Mouse (Mus musculus) forebrain, postnatal 0 days (tissue): ENCODE measurements around the gene Atoh7. TPM values are rescaled to one million over a fixed set of nuclear protein-coding genes. Genes with fewer than 3 reads are reported as not detected.
A peak's percentile ranks its signal among the peaks of the same experiment; 100 is the strongest.
"Not testable (repeated sequence)": the region's sequence is repeated elsewhere in the genome, so short reads cannot be mapped to it uniquely, and the experiment has no call there.

ENCODE experiments used
- ATAC-seq: fragments of 200-750 bp; cut with Nextera tagmentation; 2 replicates; pipeline ENCODE4 v1.8.0; 2017; ENCODE audit warnings: mild to moderate bottlenecking, moderate library complexity
- DNase-seq: peaks from one replicate; pipeline ENCODE4 v3.0.0-alpha.2; 2015
- H3K27ac ChIP-seq: fragments of 300-500 bp; sonication (generic); 2 replicates; pipeline ENCODE4 v1.5.1; 2014; ENCODE audit warnings: low read depth, mild to moderate bottlenecking, antibody characterized with exemption, low read length, moderate library complexity, mixed read lengths
- H3K27me3 ChIP-seq: fragments of 300-500 bp; sonication (generic); 2 replicates; pipeline ENCODE4 v1.6.1; 2014; ENCODE audit warnings: mild to moderate bottlenecking, low read length, mixed read lengths; ENCODE audit not compliant: insufficient read depth
- H3K36me3 ChIP-seq: fragments of 300-500 bp; sonication (generic); 2 replicates; pipeline ENCODE4 v1.6.1; 2014; ENCODE audit warnings: mild to moderate bottlenecking, moderate library complexity; ENCODE audit not compliant: insufficient read depth
- H3K4me1 ChIP-seq: fragments of 300-500 bp; sonication (generic); 2 replicates; pipeline ENCODE4 v1.6.1; 2014; ENCODE audit warnings: antibody characterized with exemption; ENCODE audit not compliant: insufficient read depth
- H3K4me2 ChIP-seq: fragments of 300-500 bp; sonication (generic); 2 replicates; pipeline ENCODE4 v1.6.1; 2014; ENCODE audit warnings: low read depth, mild to moderate bottlenecking, moderate library complexity
- H3K4me3 ChIP-seq: fragments of 300-500 bp; sonication (generic); 2 replicates; pipeline ENCODE4 v1.5.1; 2014; ENCODE audit warnings: low read depth, low read length, mixed read lengths
- H3K9ac ChIP-seq: fragments of 300-500 bp; sonication (generic); 2 replicates; pipeline ENCODE4 v1.6.1; 2014; ENCODE audit warnings: mild to moderate bottlenecking
- H3K9me3 ChIP-seq: fragments of 300-500 bp; sonication (generic); 2 replicates; pipeline ENCODE4 v1.6.1; 2016; ENCODE audit warnings: low read length
- CTCF ChIP-seq: sonication (generic); IDR thresholded peaks from 2 replicates; pipeline ENCODE4 v1.5.1; 2016; ENCODE audit warnings: antibody characterized with exemption, control low read depth, low read depth
- WGBS: fragments of 180-500 bp; shearing (Covaris S2); extraction: QIAGEN DNeasy Blood & Tissue Kit; methylation state at CpG from one replicate; pipeline ENCODE4 v1.1.7; 2014; 5-methylcytosine and 5-hydroxymethylcytosine counted together
- polyA plus RNA-seq: library from polyadenylated mRNA; unstranded; fragments of >200 nt; fragmentation: Nextera tagmentation; extraction: Ambion mirVana; gene quantifications from 2 replicates; pipeline ENCODE4 v1.2.1, GENCODE M21; 2015
- total RNA-seq: library from RNA; depleted of rRNA; stranded (reverse); fragments of >200 nt; gene quantifications from 2 replicates; pipeline ENCODE4 v1.2.3, GENCODE M21; 2014; rRNA removed

The Atoh7 gene
- total RNA-seq, result 0.15 and 0.71 TPM in 2 replicates
- polyA plus RNA-seq, result 3.3 and 4.8 TPM in 2 replicates

DNA sequence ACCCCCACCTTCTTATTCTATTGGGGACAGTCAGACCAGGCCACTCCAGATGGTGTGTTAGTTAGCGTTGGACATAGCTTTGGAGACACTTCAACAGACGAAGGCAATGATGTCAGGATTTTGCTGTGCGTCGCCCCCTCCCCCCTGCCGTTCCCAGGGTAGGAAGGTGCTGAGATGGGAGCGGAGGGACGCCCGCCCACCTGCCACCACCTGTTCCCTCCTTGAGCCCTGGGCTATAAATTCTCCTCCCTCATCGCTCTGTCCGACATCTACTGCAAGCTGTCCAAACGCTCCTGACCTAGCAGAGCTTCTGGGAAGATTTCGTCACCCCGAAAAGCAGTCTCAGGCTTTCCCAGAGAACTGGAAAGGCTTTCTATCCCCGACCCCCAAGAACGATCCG is at the start of gene Atoh7:
TSS of gene Atoh7 (plus strand) at position 131 of the 400 bp plus-strand sequence.
- DNase-seq (no peak), ATAC-seq (no peak)
- no peak for TF ChIP-seq CTCF
- Histone ChIP-seq H3K4me1 (no peaks in the 10 kb centered on the region), H3K4me3 (peak within 1 kb of the TSS; percentile 63), H3K9me3 (no peaks in the 10 kb centered on the region), H3K9ac (peak within 1 kb of the TSS; percentile 74), H3K27ac (no peak within 1 kb of the TSS), H3K4me2 (peak within 1 kb of the TSS; percentile 94), H3K36me3 (no peaks in the 10 kb centered on the region), H3K27me3 (no peaks in the 10 kb centered on the region)
- 3% methylated on average over 16 of the region's 16 CpGs for WGBS

DNA sequence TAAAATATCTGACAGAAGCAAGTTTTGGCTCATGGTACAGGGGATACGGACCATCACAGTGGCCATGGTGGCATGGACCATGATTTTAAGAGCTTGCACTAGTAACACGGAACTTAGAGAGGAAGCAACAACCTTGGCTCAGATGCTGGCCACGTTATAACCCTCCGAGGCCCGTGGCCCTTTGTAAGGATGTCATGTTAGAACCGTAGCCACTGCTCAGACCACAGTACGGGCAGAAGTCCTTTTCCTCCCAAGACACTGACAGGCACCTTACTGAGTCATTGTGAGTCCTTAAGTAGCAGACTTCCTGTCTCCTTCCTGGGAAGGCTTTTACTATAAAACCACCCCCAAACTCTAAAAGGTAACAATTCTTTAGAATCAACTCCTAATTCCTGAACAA is 48.2 kb upstream of the Atoh7 start:
- Histone ChIP-seq H3K4me2 (no peak overlapping the region), H3K27ac (no peak overlapping the region), H3K4me3 (no peak overlapping the region), H3K27me3 (no peaks in the 10 kb centered on the region), H3K36me3 (no peaks in the 10 kb centered on the region), H3K9ac (no peak overlapping the region), H3K9me3 (no peaks in the 10 kb centered on the region), H3K4me1 (no peaks in the 10 kb centered on the region)
- TF ChIP-seq CTCF, result no peak
- ATAC-seq, result no peak
- WGBS, result 70% methylated on average over 7 of the region's 7 CpGs
- DNase-seq, result no peak

DNA sequence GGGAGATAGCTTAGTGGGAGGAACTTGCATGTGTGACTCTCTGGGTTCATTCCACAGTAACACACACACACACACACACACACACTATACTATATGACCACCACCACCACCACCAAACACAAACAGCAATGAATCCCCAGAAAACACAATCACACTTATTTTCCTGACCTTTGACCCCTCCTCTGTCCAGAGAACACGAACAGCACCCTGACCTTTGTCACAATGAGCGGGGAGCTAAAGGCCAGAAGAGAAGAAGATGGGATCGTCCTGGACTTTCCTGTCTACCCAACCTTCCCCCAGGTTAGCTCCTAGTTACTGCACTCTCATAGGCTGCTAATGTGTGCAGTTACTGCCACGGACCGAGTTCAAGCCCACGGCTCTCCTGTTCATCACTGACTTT is 47.4 kb upstream of the Atoh7 start:
- no peak for TF ChIP-seq CTCF
- no peaks in the 10 kb centered on the region for H3K27me3 ChIP-seq
- no peaks in the 10 kb centered on the region for H3K4me1 ChIP-seq
- no peak overlapping the region for H3K9ac ChIP-seq
- H3K4me2 ChIP-seq, result no peak overlapping the region
- no peaks in the 10 kb centered on the region for H3K36me3 ChIP-seq
- no peak overlapping the region for H3K27ac ChIP-seq
- DNase-seq (no peak), ATAC-seq (no peak)
- WGBS, result 87% methylated on average over 6 of the region's 6 CpGs
- no peak overlapping the region for H3K4me3 ChIP-seq
- no peaks in the 10 kb centered on the region for H3K9me3 ChIP-seq

GRCm38 (mm10) chr10:63053007-63053406 is 46.4 kb upstream of the Atoh7 start:
- H3K9ac ChIP-seq, result no peak overlapping the region
- H3K4me3 ChIP-seq, result no peak overlapping the region
- ATAC-seq (no peak), DNase-seq (no peak)
- no peaks in the 10 kb centered on the region for H3K27me3 ChIP-seq
- H3K36me3 ChIP-seq, result no peaks in the 10 kb centered on the region
- no peaks in the 10 kb centered on the region for H3K4me1 ChIP-seq
- H3K27ac ChIP-seq, result no peak overlapping the region
- no peak for TF ChIP-seq CTCF
- no peak overlapping the region for H3K4me2 ChIP-seq
- 60% methylated on average over 6 of the region's 6 CpGs for WGBS
- H3K9me3 ChIP-seq, result no peaks in the 10 kb centered on the region

GRCm38 (mm10) chr10:63054071-63054470 is 45.4 kb upstream of the Atoh7 start:
- not testable (repeated sequence) for DNase-seq, H3K4me1 ChIP-seq, H3K4me2 ChIP-seq, H3K9ac ChIP-seq, H3K27ac ChIP-seq, H3K36me3 ChIP-seq, H3K27me3 ChIP-seq, H3K4me3 ChIP-seq, H3K9me3 ChIP-seq, ATAC-seq
- WGBS, result 89% methylated on average over 6 of the region's 6 CpGs

DNA sequence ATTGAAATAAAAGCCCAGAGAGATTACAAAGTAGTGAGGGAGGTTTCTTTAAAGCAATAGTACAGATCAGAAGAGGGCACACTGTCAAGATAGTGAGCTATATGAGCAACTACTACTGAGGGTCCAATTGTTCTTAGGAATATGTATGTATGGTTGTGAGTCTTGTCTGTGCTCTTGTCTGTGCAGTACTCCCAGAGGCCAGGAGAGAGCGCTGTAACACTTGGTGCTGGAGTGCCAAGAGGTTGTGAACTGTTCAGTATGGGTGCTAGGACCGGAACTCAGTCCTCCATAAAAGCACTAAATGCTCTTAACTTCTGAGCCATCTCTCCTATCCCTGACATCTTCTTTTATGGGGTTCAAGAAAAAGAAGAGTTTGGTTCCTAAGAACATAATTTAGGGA is 44.9 kb upstream of the Atoh7 start:
- Histone ChIP-seq H3K4me1 (no peaks in the 10 kb centered on the region), H3K27me3 (no peaks in the 10 kb centered on the region), H3K4me3 (no peak overlapping the region), H3K27ac (no peak overlapping the region), H3K4me2 (no peak overlapping the region), H3K36me3 (no peaks in the 10 kb centered on the region), H3K9me3 (no peaks in the 10 kb centered on the region), H3K9ac (no peak overlapping the region)
- 78% methylated on average over 2 of the region's 2 CpGs for WGBS
- DNase-seq (no peak), ATAC-seq (no peak)
- 0 out of 2 replicates have a peak, but pooled peaks have one; percentile 9 for TF ChIP-seq CTCF

DNA sequence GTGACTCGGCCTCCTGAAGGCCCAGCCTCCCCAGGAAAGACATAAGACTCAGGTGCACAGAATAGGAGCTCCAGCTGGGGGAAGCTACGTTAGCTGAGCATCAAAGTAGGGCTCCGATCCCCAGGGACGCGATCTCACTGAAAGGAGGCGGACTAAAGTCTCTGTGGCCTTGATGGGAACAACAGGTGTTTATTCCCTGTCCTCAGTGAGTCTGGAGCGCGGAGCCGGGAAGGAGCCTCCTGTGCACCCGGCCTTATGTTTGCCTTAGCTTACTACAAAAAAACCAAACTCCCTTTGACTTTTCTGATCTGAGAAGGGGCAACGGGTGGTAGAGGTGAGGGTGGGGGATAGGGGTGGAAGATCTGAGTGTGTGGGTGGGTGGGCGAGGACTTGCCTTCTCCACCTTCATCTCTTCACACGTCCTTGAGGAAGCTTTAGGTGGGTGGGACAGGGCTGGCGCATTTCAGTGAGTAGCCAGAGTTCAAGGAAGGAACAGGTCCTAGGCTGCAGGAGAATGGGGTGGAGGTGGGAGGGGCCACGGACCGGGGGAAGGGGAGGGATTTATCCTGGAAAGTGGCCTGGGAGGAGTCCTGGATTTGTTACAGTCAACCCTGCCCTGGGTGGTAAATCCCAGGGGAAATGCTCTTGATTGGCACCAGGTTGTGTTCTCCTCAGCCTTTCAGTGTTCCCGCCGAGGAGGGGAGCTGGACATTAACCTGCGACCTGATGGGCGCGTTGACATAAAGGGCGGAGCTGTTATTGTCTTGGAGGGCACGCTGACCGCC is 42.3 kb upstream of the Atoh7 start:
- DNase-seq (no peak), ATAC-seq (no peak)
- Histone ChIP-seq H3K27ac (no peak overlapping the region), H3K36me3 (no peaks in the 10 kb centered on the region), H3K4me2 (no peak overlapping the region), H3K27me3 (no peaks in the 10 kb centered on the region), H3K9me3 (no peaks in the 10 kb centered on the region), H3K4me1 (no peaks in the 10 kb centered on the region), H3K9ac (no peak overlapping the region), H3K4me3 (no peak overlapping the region)
- 50% methylated on average over 24 of the region's 24 CpGs for WGBS
- TF ChIP-seq CTCF, result no peak
